Mouse (Mus musculus): ENCODE data around the gene Ak9. TPM values are rescaled to one million over a fixed set of nuclear protein-coding genes. Genes with fewer than 3 reads are reported as not detected.

Ak9 gene
- polyA plus RNA-seq, 1 experiment from 2014 or later: 0.17 TPM

DNA sequence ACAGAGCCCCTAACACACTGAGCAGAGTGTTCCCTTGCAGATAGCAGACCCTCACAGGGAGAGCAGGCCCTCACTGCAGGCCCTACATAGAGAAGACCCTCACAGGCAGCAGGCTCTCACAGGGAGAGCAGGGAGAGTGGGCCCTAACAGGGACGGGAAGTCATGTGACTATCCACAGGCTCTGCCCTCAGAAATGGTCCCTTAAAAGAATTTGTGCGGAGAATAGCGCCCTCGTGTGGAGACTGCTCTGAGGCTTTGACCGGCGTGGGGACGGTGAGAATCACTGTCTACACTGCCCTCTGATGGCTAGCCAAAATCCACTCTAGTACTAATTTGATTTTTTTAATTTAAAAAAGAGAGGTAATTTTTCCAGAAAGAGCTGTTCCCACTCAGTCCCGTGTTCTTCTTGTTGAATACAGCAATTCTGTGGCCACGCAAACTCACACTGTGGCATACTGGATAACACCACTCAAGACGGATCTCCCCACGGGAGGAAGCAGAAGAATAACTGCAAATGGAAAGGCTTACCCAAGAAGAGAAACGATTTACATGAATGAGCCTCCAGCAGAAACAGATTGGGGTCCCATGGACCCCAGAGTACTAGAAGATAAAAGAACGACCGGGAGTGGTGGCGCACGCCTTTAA lies 14.9 kb upstream of the Ak9 start:
- peak; percentile 94 for ATAC-seq
- Histone ChIP-seq H3K9ac (replicated peaks) (0 out of 2 replicates have a peak overlapping the region, but pooled peaks have one; percentile 1), H3K36me3 (peaks cover 4% of the 10 kb centered on the region; the same call in 1 of the 2 replicates), H3K9me3 (no peaks in the 10 kb centered on the region), H3K4me1 (replicated peaks) (peaks cover 8% of the 10 kb centered on the region; the same call in 1 of the 2 replicates), H3K27ac (peak overlapping the region; percentile 40), H3K27me3 (no peaks in the 10 kb centered on the region), H3K4me2 (replicated peaks) (no peak overlapping the region), H3K4me3 (replicated peaks) (no peak overlapping the region)
- WGBS: 33% methylated on average over 16 of the region's 16 CpGs

DNA sequence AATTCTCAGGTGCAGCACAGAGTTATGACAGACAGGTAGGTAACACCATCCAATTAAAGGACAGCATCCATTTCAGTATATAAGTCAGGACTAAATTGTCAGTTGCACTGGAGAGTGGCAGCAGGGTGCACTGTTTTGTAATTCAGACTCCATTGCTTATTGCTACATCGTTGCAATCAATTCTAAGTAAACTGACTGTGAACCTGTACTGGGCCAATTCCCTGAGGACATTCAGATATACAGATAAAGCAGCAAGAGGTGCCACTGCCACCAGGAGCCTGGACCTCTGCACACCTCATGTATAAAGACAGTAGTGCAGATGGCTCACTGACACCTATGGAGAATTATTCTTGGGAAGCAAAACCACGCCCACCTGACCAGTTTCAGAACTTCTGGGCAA lies 12.8 kb upstream of the Ak9 start:
- no peak for ATAC-seq
- no peaks in the 10 kb centered on the region for H3K36me3 ChIP-seq
- no peak overlapping the region for H3K27ac ChIP-seq
- H3K4me3 ChIP-seq (replicated peaks): no peak overlapping the region
- H3K4me1 ChIP-seq (replicated peaks): peaks cover 19% of the 10 kb centered on the region
- no peak overlapping the region for H3K9ac ChIP-seq (replicated peaks)
- no peaks in the 10 kb centered on the region for H3K9me3 ChIP-seq
- WGBS: 82% methylated on average over 2 of the region's 2 CpGs
- H3K27me3 ChIP-seq: no peaks in the 10 kb centered on the region
- H3K4me2 ChIP-seq (replicated peaks): no peak overlapping the region

DNA sequence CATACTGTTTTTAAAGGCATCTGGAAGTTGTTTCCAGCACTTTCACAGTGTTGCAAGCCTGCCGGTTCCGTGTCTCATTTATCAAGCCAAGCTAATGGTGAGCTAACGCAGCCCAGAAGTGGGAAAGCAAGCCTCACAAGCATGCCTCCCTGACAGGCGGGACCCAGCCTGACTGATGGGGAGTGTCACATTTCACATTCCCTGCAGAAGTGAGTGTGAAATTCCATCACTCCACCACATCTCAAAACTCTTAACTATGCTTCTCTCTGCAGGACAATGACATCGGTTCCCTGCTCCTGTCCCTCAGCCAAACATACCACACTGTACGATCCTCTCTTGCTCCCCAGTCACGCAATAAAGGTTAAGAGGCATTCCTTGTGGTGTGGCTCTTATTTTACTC lies 10.8 kb upstream of the Ak9 start:
- Histone ChIP-seq H3K9me3 (no peaks in the 10 kb centered on the region), H3K27me3 (no peaks in the 10 kb centered on the region), H3K4me2 (replicated peaks) (no peak overlapping the region), H3K4me1 (replicated peaks) (peaks cover 19% of the 10 kb centered on the region), H3K4me3 (replicated peaks) (no peak overlapping the region), H3K27ac (no peak overlapping the region), H3K36me3 (no peaks in the 10 kb centered on the region), H3K9ac (replicated peaks) (no peak overlapping the region)
- WGBS: 44% methylated on average over 7 of the region's 7 CpGs
- ATAC-seq: no peak

DNA sequence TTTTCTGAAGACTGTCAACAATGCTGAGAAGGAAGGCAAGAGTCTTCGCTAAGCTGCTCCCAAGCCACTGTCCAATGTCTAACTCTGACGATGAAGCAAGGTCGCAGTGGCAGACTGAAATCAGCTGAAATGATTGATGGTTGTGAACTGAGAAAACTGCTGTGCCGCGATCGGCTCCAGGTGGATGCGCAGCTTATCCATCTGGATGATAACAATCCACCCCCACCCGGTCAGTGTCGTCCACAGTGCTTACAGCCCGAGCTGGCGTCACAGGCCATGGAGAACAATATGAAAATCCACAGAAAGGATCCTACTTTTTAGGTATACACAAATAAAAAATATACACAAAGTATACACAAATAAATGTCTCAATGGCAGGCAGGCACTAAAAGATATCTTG lies 9.0 kb upstream of the Ak9 start:
- Histone ChIP-seq H3K4me1 (replicated peaks) (peaks cover 12% of the 10 kb centered on the region), H3K4me3 (replicated peaks) (no peak overlapping the region), H3K9ac (replicated peaks) (no peak overlapping the region), H3K9me3 (no peaks in the 10 kb centered on the region), H3K27ac (no peak overlapping the region), H3K27me3 (no peaks in the 10 kb centered on the region), H3K36me3 (no peaks in the 10 kb centered on the region), H3K4me2 (replicated peaks) (peak overlapping the region; percentile 12; the same call in 1 of the 2 replicates)
- 53% methylated on average over 11 of the region's 11 CpGs for WGBS
- peak; percentile 76 for ATAC-seq

DNA sequence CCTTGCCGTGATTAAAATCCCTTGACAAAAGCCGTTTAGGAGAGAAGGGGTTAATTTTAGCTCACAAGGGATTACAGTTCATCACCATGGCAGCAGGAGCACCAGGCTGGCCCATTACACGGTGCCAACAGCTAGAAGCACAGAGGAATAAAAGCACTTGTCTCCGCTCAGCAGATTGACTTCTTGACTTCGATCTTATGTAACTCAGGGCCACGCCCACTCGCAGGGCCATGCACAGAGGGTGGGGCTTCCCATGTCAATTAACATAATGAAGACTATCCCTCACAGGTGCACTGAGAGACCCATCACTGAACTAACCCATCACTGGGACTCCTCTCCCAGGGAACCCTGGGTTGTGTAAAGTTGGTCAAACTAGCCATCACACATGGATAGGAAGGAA lies 8.6 kb upstream of the Ak9 start:
- no peak overlapping the region for H3K27ac ChIP-seq
- H3K4me3 ChIP-seq (replicated peaks): no peak overlapping the region
- H3K9me3 ChIP-seq: no peaks in the 10 kb centered on the region
- ATAC-seq: peak; percentile 89
- 17% methylated on average over 7 of the region's 7 CpGs for WGBS
- no peak overlapping the region for H3K9ac ChIP-seq (replicated peaks)
- H3K4me2 ChIP-seq (replicated peaks): peak overlapping the region; percentile 12; the same call in 1 of the 2 replicates
- H3K4me1 ChIP-seq (replicated peaks): peaks cover 12% of the 10 kb centered on the region
- H3K27me3 ChIP-seq: no peaks in the 10 kb centered on the region
- H3K36me3 ChIP-seq: no peaks in the 10 kb centered on the region

DNA sequence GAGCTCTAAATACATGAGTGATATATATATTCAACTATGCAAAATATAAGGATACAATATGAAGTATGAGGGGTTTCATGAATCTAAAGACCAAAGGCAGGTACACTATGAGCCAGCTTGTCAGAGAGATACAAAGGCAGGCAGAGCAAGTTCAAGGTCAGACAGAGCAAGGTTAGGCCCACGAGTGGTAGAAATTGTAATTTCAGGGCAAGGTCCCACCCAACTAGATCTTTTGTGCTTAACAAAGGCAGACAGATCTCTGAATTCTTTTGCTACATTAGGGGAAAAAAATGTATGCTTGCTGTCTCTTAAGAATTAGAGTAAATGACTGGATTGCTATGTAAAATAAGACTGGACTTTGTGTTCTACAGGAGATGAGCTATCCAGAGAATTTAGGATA lies 3.6 kb upstream of the Ak9 start:
- no peak for ATAC-seq
- H3K27me3 ChIP-seq: no peaks in the 10 kb centered on the region
- H3K36me3 ChIP-seq: no peaks in the 10 kb centered on the region
- H3K9me3 ChIP-seq: no peaks in the 10 kb centered on the region
- no peak overlapping the region for H3K4me2 ChIP-seq (replicated peaks)
- no peak overlapping the region for H3K4me3 ChIP-seq (replicated peaks)
- H3K4me1 ChIP-seq (replicated peaks): peaks cover 14% of the 10 kb centered on the region
- WGBS: 47% methylated on average over 1 of the region's 1 CpGs
- H3K9ac ChIP-seq (replicated peaks): no peak overlapping the region
- no peak overlapping the region for H3K27ac ChIP-seq

DNA sequence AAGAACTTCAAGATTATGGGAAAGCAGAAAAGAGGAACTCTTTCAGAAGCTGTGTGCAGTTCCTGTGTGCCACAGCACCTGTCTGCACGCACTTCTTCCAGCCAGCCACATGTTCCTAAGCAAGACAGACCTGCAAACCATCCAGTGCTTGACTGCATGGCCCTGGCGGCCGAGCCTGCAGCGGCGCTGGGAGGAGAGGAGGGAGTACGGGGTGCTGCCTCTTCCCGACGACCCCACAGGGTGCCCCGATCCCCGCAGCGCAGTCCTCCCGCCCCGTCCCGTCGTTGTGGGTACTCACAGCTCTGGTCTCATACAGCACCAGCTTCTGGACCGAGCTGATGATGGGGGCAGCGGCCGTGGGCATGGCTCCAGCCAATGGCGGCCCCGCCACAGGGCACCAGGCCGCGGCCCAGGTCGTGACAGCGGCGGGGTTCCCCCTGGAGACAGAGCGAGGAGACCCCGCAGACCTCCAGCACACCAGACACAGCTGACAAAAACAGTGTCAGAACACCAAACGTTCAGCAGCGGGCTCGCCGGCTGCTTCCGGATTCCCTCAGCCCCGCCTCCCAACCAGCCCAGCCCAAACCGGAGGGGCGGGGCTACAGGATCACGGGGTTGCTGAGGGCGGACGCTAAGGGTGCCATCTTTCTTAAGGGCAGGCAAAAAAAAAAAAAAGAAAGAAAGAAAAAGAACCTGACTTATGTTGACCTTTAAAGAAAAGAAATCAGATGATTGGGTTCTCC lies 920 bp upstream of the Ak9 start, which contains the start of gene Fig4:
TSS of gene Fig4 (minus strand) at position 572 of the 743 bp plus-strand sequence.
- H3K36me3 ChIP-seq: no peaks in the 10 kb centered on the region
- peak within 1 kb of the TSS; percentile 92 for H3K4me3 ChIP-seq (replicated peaks)
- peak within 1 kb of the TSS; percentile 92 for H3K4me2 ChIP-seq (replicated peaks)
- peak within 1 kb of the TSS; percentile 86 for H3K9ac ChIP-seq (replicated peaks)
- H3K27me3 ChIP-seq: no peaks in the 10 kb centered on the region
- no peaks in the 10 kb centered on the region; the same call in 1 of the 2 replicates for H3K9me3 ChIP-seq
- peak; percentile 93 for ATAC-seq
- under 1% methylated on average over 38 of the region's 38 CpGs for WGBS
- H3K27ac ChIP-seq: peak within 1 kb of the TSS; percentile 80
- H3K4me1 ChIP-seq (replicated peaks): peaks cover 12% of the 10 kb centered on the region

DNA sequence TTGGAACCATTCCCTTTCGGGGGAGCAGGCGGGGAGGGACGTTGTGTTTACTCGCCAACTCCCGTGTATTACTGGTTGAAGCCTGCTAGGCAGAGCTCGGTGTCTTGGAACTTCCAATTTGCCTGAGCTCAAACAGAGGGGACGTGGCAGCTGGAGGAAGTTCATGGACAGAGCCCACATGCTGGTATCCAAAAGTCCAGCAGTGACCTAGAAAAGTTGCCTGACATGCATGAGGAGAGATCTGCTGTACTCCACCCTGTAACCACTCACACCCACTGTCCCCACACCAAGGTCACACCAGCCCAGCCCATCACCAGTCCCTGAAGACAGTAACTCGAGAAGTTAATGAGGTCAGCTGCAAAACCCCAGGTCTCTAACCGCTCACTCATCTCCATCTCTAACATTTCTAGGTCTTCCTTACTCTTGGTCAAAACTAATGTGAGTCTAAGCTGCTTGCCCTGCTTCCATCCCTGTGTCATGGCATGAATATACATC lies 1.2 kb downstream of the Ak9 start:
- 78% methylated on average over 9 of the region's 9 CpGs for WGBS
- Histone ChIP-seq H3K9ac (replicated peaks) (no peak overlapping the region), H3K4me2 (replicated peaks) (no peak overlapping the region), H3K36me3 (no peaks in the 10 kb centered on the region), H3K27me3 (no peaks in the 10 kb centered on the region), H3K9me3 (no peaks in the 10 kb centered on the region; the same call in 1 of the 2 replicates), H3K27ac (no peak overlapping the region), H3K4me3 (replicated peaks) (no peak overlapping the region), H3K4me1 (replicated peaks) (peaks cover 12% of the 10 kb centered on the region)
- no peak for ATAC-seq

DNA sequence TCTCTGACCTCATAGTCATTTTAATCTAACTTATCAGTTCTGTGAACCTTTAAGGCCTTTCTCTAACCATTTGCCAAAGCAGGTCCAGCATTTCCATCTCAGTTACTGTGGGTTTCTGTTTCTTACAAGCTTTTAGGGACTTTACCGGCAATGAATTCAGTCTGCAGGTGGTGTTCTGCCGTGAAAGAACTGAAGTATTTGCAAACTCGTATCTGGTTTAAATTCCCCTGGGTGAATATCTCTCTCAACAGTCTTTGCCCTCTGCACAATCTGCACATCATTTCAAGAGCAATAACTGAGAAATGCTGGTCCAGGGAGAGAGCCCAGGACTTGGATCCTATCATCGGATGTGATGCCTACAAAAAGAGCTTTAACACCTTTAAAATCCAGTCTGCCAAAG lies 4.4 kb downstream of the Ak9 start:
- H3K4me1 ChIP-seq (replicated peaks): no peaks in the 10 kb centered on the region
- H3K4me3 ChIP-seq (replicated peaks): no peak overlapping the region
- H3K9ac ChIP-seq (replicated peaks): no peak overlapping the region
- no peaks in the 10 kb centered on the region; the same call in 1 of the 2 replicates for H3K9me3 ChIP-seq
- H3K27me3 ChIP-seq: no peaks in the 10 kb centered on the region
- no peak overlapping the region for H3K27ac ChIP-seq
- ATAC-seq: no peak
- no peak overlapping the region for H3K4me2 ChIP-seq (replicated peaks)
- WGBS: 92% methylated on average over 4 of the region's 4 CpGs
- no peaks in the 10 kb centered on the region for H3K36me3 ChIP-seq

DNA sequence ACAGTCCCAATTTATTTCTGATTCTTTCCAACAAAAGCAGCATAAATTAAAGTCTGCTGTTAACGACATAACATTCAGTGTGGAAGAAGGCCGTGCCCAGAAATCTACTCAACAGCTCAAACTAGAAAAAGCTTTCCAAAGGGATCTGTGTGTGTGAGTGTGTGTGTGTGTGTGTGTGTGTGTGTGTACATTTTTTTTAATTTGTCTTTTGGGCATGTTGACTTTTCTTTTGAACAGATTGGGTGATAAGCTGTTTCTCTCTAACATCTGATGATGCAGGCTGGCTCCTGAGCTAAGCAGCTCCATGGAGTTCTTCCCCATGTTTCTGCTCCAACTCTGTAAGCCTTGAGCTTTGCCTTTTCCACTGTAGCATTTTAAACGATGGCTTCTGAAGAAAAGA lies 12.1 kb downstream of the Ak9 start:
- Histone ChIP-seq H3K4me3 (replicated peaks) (no peak overlapping the region), H3K27ac (no peak overlapping the region), H3K9me3 (no peaks in the 10 kb centered on the region), H3K4me1 (replicated peaks) (no peaks in the 10 kb centered on the region), H3K27me3 (no peaks in the 10 kb centered on the region), H3K9ac (replicated peaks) (no peak overlapping the region), H3K4me2 (replicated peaks) (no peak overlapping the region), H3K36me3 (no peaks in the 10 kb centered on the region)
- ATAC-seq: no peak
- 87% methylated on average over 3 of the region's 3 CpGs for WGBS

DNA sequence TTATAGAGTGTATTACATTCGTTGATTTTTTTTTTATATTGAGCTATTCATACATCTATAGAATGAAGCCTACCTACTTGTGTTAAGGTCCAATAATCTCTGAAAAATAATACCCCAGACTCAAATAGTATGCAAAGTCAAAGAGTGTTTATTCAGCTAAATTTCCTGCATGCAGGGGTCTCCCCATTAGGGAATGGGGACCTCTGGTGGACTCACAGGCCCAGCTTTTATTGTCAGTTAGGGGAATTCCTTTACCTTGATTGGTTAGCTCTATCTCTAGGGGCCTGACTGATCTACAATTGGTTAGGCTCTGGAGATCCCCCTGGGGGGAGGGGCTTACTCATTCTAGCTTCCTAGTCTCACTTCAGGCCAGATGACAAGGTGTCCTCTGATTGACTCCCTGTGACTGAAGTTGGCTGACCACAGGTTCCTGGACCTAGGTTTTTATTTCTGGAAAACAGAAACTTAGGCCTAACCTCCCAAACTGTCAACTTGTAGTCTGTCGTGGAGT lies 28.8 kb downstream of the Ak9 start:
- no peaks in the 10 kb centered on the region for H3K27me3 ChIP-seq
- H3K4me1 ChIP-seq (replicated peaks): no peaks in the 10 kb centered on the region
- H3K4me3 ChIP-seq (replicated peaks): no peak overlapping the region
- no peak for ATAC-seq
- H3K36me3 ChIP-seq: no peaks in the 10 kb centered on the region
- no peak overlapping the region for H3K9ac ChIP-seq (replicated peaks)
- H3K9me3 ChIP-seq: no peaks in the 10 kb centered on the region
- no peak overlapping the region for H3K27ac ChIP-seq
- WGBS: 88% methylated on average over 2 of the region's 2 CpGs
- no peak overlapping the region for H3K4me2 ChIP-seq (replicated peaks)

DNA sequence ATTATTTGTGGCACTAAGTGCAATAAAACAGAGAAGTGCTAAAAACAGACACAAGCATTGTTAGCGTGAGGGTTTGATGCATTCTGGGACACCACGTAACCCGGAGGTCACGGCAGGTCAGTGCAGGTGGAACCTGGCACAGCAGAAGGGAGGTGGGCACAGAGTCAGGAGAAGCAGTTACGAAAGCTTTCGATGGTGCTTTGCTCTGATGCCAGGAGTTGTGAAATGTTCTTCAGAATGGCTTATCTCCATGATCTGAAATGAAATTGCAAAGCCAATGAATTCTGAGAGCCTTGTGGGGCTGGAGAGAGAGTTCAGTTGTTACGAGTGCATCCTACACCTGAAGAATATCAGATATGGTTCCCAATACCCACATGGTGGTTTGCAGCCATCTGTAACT lies 37.6 kb downstream of the Ak9 start:
- H3K27me3 ChIP-seq: no peaks in the 10 kb centered on the region
- H3K4me1 ChIP-seq (replicated peaks): no peaks in the 10 kb centered on the region
- no peaks in the 10 kb centered on the region for H3K36me3 ChIP-seq
- H3K9ac ChIP-seq (replicated peaks): no peak overlapping the region
- H3K27ac ChIP-seq: no peak overlapping the region
- H3K4me3 ChIP-seq (replicated peaks): no peak overlapping the region
- 93% methylated on average over 7 of the region's 7 CpGs for WGBS
- no peaks in the 10 kb centered on the region for H3K9me3 ChIP-seq
- no peak for ATAC-seq
- H3K4me2 ChIP-seq (replicated peaks): no peak overlapping the region

All from midbrain, embryonic 13.5 days (tissue).